Mouse (Mus musculus): ENCODE measurements around the gene Cdipt.

- TF ChIP-seq CTCF (IDR thresholded peaks at IDR 0.05) (no peak), POLR2A (IDR thresholded peaks at IDR 0.05; ENCODE audit: insufficient read depth, low read depth, low read length) (no peak), EP300 (IDR thresholded peaks at IDR 0.05; ENCODE audit: insufficient read depth, low read depth, low read length) (no peak)
Measured at GRCm38 (mm10) chr7:126999568-126999967, 23.9 kb downstream of the Cdipt start.

Data from heart, adult 2 months (tissue).